Mouse (Mus musculus) myocyte (in vitro differentiated cells): ENCODE data around the gene Olfr153.

Experiments
- POLR2A ChIP-seq: IDR thresholded peaks from one replicate; pipeline ENCODE4 v1.6.1; 2011; ENCODE audit warnings: low read depth, mild to moderate bottlenecking, control low read depth, moderate library complexity; ENCODE audit not compliant: insufficient read length
- POLR2AphosphoS2 ChIP-seq: IDR thresholded peaks from one replicate; pipeline ENCODE4 v1.6.1; 2011; ENCODE audit warnings: low read depth, control low read depth; ENCODE audit not compliant: insufficient read length
- USF1 ChIP-seq: IDR thresholded peaks from one replicate; pipeline ENCODE4 v1.6.1; 2011; ENCODE audit warnings: low read depth, mild to moderate bottlenecking, control low read depth, moderate library complexity

GRCm38 (mm10) chr2:87545442-87545841, 13.8 kb downstream of the Olfr153 start, which contains the start of gene Olfr1128:
- no peak for TF ChIP-seq POLR2A
- TF ChIP-seq USF1: no peak
- no peak for TF ChIP-seq POLR2AphosphoS2
